Mouse (Mus musculus): ENCODE data around the gene Osbpl2. TPM values are rescaled to one million over a fixed set of nuclear protein-coding genes. Genes with fewer than 3 reads are reported as not detected.
A peak's percentile ranks its signal among the peaks of the same experiment; 100 is the strongest.

The Osbpl2 gene
- polyA plus RNA-seq, 1 experiment from 2014 or later = 80.3 TPM

GRCm38 (mm10) chr2:180133231-180133630 lies 14.1 kb downstream of the Osbpl2 start:
- H3K4me2 ChIP-seq = no peak overlapping the region
- 97% methylated on average over 4 of the region's 4 CpGs for WGBS
- no peaks in the 10 kb centered on the region for H3K27me3 ChIP-seq (replicated peaks)
- H3K9me3 ChIP-seq = no peaks in the 10 kb centered on the region
- H3K27ac ChIP-seq = no peak overlapping the region
- no peak overlapping the region for H3K4me3 ChIP-seq
- H3K36me3 ChIP-seq (replicated peaks) = 0 out of 2 replicates have a peak, but pooled peaks cover 4% of the 10 kb centered on the region
- H3K9ac ChIP-seq = no peak overlapping the region
- ATAC-seq (replicated peaks) = no peak
- H3K4me1 ChIP-seq = no peaks in the 10 kb centered on the region

GRCm38 (mm10) chr2:180133911-180134310 lies 14.8 kb downstream of the Osbpl2 start:
- 90% methylated on average over 3 of the region's 3 CpGs for WGBS
- Histone ChIP-seq H3K9me3 (no peaks in the 10 kb centered on the region), H3K9ac (no peak overlapping the region), H3K36me3 (replicated peaks) (peaks cover 11% of the 10 kb centered on the region; the same call in 1 of the 2 replicates), H3K4me3 (no peak overlapping the region), H3K27ac (no peak overlapping the region), H3K4me2 (no peak overlapping the region), H3K4me1 (no peaks in the 10 kb centered on the region), H3K27me3 (replicated peaks) (no peaks in the 10 kb centered on the region)
- ATAC-seq (replicated peaks) = no peak

GRCm38 (mm10) chr2:180135414-180135813 lies 16.3 kb downstream of the Osbpl2 start:
- no peak overlapping the region for H3K9ac ChIP-seq
- H3K4me2 ChIP-seq = no peak overlapping the region
- H3K4me1 ChIP-seq = no peaks in the 10 kb centered on the region
- no peaks in the 10 kb centered on the region for H3K27me3 ChIP-seq (replicated peaks)
- H3K9me3 ChIP-seq = no peaks in the 10 kb centered on the region
- H3K27ac ChIP-seq = no peak overlapping the region
- no peak for ATAC-seq (replicated peaks)
- peaks cover 16% of the 10 kb centered on the region; the same call in 1 of the 2 replicates for H3K36me3 ChIP-seq (replicated peaks)
- WGBS = 87% methylated on average over 5 of the region's 5 CpGs
- H3K4me3 ChIP-seq = no peak overlapping the region

- Histone ChIP-seq H3K27me3 (replicated peaks) (no peaks in the 10 kb centered on the region), H3K4me1 (no peaks in the 10 kb centered on the region), H3K4me2 (no peak overlapping the region), H3K27ac (no peak overlapping the region), H3K36me3 (replicated peaks) (peaks cover 43% of the 10 kb centered on the region), H3K9me3 (no peaks in the 10 kb centered on the region), H3K4me3 (no peak overlapping the region), H3K9ac (no peak overlapping the region)
- ATAC-seq (replicated peaks) = no peak
- WGBS = 91% methylated on average over 2 of the region's 2 CpGs
Measured at GRCm38 (mm10) chr2:180146091-180146490, 27.0 kb downstream of the Osbpl2 start.

- Histone ChIP-seq H3K27ac (no peak overlapping the region), H3K4me2 (no peak overlapping the region), H3K27me3 (replicated peaks) (no peaks in the 10 kb centered on the region), H3K9ac (no peak overlapping the region), H3K9me3 (no peaks in the 10 kb centered on the region), H3K36me3 (replicated peaks) (peaks cover 45% of the 10 kb centered on the region), H3K4me3 (no peak overlapping the region), H3K4me1 (no peaks in the 10 kb centered on the region)
- ATAC-seq (replicated peaks) = no peak
- 76% methylated on average over 6 of the region's 6 CpGs for WGBS
Measured at GRCm38 (mm10) chr2:180147379-180147778, 28.3 kb downstream of the Osbpl2 start.

GRCm38 (mm10) chr2:180148551-180148950 lies 29.4 kb downstream of the Osbpl2 start:
- no peak overlapping the region for H3K4me3 ChIP-seq
- no peak for ATAC-seq (replicated peaks)
- no peaks in the 10 kb centered on the region for H3K9me3 ChIP-seq
- 89% methylated on average over 9 of the region's 9 CpGs for WGBS
- H3K27ac ChIP-seq = no peak overlapping the region
- no peaks in the 10 kb centered on the region for H3K27me3 ChIP-seq (replicated peaks)
- H3K4me1 ChIP-seq = no peaks in the 10 kb centered on the region
- peaks cover 52% of the 10 kb centered on the region for H3K36me3 ChIP-seq (replicated peaks)
- H3K4me2 ChIP-seq = no peak overlapping the region
- no peak overlapping the region for H3K9ac ChIP-seq

- Histone ChIP-seq H3K9me3 (no peaks in the 10 kb centered on the region), H3K4me2 (no peak overlapping the region), H3K4me1 (no peaks in the 10 kb centered on the region), H3K36me3 (replicated peaks) (peaks cover 56% of the 10 kb centered on the region), H3K9ac (no peak overlapping the region), H3K27me3 (replicated peaks) (no peaks in the 10 kb centered on the region), H3K4me3 (no peak overlapping the region), H3K27ac (no peak overlapping the region)
- 70% methylated on average over 3 of the region's 3 CpGs for WGBS
- ATAC-seq (replicated peaks) = no peak
Measured at GRCm38 (mm10) chr2:180154796-180155195, 35.7 kb downstream of the Osbpl2 start.

- H3K9ac ChIP-seq = no peak overlapping the region
- no peak overlapping the region for H3K4me3 ChIP-seq
- no peak overlapping the region for H3K4me2 ChIP-seq
- 89% methylated on average over 3 of the region's 3 CpGs for WGBS
- ATAC-seq (replicated peaks) = no peak
- H3K27ac ChIP-seq = no peak overlapping the region
- peaks cover 47% of the 10 kb centered on the region for H3K36me3 ChIP-seq (replicated peaks)
- no peaks in the 10 kb centered on the region for H3K4me1 ChIP-seq
- no peaks in the 10 kb centered on the region for H3K27me3 ChIP-seq (replicated peaks)
- H3K9me3 ChIP-seq = no peaks in the 10 kb centered on the region
Measured at GRCm38 (mm10) chr2:180158627-180159026, 39.5 kb downstream of the Osbpl2 start.

- Histone ChIP-seq H3K9me3 (no peaks in the 10 kb centered on the region), H3K4me1 (peaks cover 5% of the 10 kb centered on the region), H3K4me2 (no peak overlapping the region), H3K36me3 (replicated peaks) (peaks cover 19% of the 10 kb centered on the region; the same call in 1 of the 2 replicates), H3K27ac (no peak overlapping the region), H3K9ac (no peak overlapping the region), H3K4me3 (no peak overlapping the region), H3K27me3 (replicated peaks) (no peaks in the 10 kb centered on the region)
- WGBS = 80% methylated on average over 2 of the region's 2 CpGs
- no peak for ATAC-seq (replicated peaks)
Measured at GRCm38 (mm10) chr2:180165855-180166254, 46.7 kb downstream of the Osbpl2 start.

GRCm38 (mm10) chr2:180166869-180167268 lies 47.8 kb downstream of the Osbpl2 start:
- Histone ChIP-seq H3K9me3 (no peaks in the 10 kb centered on the region), H3K4me2 (no peak overlapping the region), H3K27ac (no peak overlapping the region), H3K4me3 (no peak overlapping the region), H3K36me3 (replicated peaks) (peaks cover 14% of the 10 kb centered on the region; the same call in 1 of the 2 replicates), H3K27me3 (replicated peaks) (no peaks in the 10 kb centered on the region), H3K9ac (no peak overlapping the region), H3K4me1 (peaks cover 8% of the 10 kb centered on the region)
- ATAC-seq (replicated peaks) = no peak
- 90% methylated on average over 2 of the region's 2 CpGs for WGBS

GRCm38 (mm10) chr2:180170151-180170805 lies 51.2 kb downstream of the Osbpl2 start:
- no peaks in the 10 kb centered on the region for H3K9me3 ChIP-seq
- H3K4me2 ChIP-seq = peak overlapping the region; percentile 74; the same call in 1 of the 2 replicates
- H3K4me1 ChIP-seq = peaks cover 28% of the 10 kb centered on the region
- H3K27ac ChIP-seq = peak overlapping the region; percentile 27; the same call in 1 of the 2 replicates
- H3K36me3 ChIP-seq (replicated peaks) = peaks cover 10% of the 10 kb centered on the region; the same call in 1 of the 2 replicates
- no peaks in the 10 kb centered on the region for H3K27me3 ChIP-seq (replicated peaks)
- WGBS = 87% methylated on average over 11 of the region's 11 CpGs
- no peak for ATAC-seq (replicated peaks)
- H3K4me3 ChIP-seq = 0 out of 2 replicates have a peak overlapping the region, but pooled peaks have one; percentile 92
- no peak overlapping the region for H3K9ac ChIP-seq

- H3K27ac ChIP-seq = peak within 1 kb of the TSS; percentile 91
- no peaks in the 10 kb centered on the region for H3K9me3 ChIP-seq
- peaks cover 28% of the 10 kb centered on the region for H3K4me1 ChIP-seq
- peak; percentile 99 for ATAC-seq (replicated peaks)
- H3K4me2 ChIP-seq = peak within 1 kb of the TSS; percentile 79
- WGBS = 5% methylated on average over 41 of the region's 41 CpGs
- peak within 1 kb of the TSS; percentile 92 for H3K4me3 ChIP-seq
- peaks cover 15% of the 10 kb centered on the region for H3K36me3 ChIP-seq (replicated peaks)
- H3K27me3 ChIP-seq (replicated peaks) = no peaks in the 10 kb centered on the region
- peak within 1 kb of the TSS; percentile 77 for H3K9ac ChIP-seq
Measured at GRCm38 (mm10) chr2:180170806-180171521, 51.9 kb downstream of the Osbpl2 start, which contains the start of gene Adrm1. Gene Adrm1, plus strand, starts transcription at chr2:180171485.
